ENCODE assay signal across 1 mouse cellular context in the genomic region with DNA sequence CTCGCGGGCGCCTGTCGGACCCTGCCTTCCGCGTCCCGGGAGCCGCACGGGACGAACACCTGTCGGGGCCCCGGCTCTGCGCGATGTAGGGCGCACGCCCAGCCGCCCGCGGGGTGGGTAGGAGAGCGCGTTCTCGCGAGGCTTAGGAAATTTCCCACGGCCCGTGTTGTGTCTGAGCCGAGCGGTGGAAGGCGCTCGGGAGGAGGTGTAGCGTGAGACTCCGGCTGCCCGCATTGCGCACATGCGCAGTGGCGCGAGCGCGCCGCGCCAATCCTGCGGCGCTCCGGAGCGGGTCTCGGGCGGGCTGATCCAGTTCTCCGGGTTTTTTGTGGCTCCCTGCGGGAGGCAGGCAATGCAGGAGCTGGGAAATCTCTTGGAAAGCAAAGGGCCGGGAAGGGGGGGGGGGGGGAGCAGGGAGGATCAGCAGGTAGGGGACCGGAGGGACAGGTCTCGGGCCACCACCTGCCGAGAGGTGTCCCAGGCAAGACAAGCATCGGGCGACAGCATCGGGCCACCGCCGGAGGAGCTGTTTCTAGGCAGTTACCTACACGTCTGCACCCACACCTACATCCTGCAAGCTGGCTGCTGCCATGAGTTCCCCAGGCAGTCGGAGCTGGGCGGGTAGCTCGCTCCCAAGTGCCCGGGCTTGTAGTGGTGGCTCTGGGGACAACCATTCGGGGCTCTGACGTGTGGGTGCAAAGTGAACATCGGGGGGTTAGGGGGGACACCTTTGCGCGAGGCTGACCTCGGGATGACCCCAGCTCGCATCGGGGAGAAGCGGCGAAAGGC.
A peak's percentile ranks its signal among the peaks of the same experiment; 100 is the strongest.
TF ChIP-seq lines count a peak whose summit lies in the region.

No protein-coding gene starts in this region.

TF ChIP-seq in CH12.LX, 34 proteins besides CTCF, POLR2A, EP300 and RAD21 (continued from another document):
- TF ChIP-seq MYC (IDR thresholded peaks at IDR 0.05; ENCODE audit: low read depth, low read length) (peak; percentile 27; the same call in 1 of the 2 replicates), ELF1 (IDR thresholded peaks at IDR 0.05; ENCODE audit: low read depth, low read length) (peak; percentile 55; the same call in 1 of the 2 replicates), MAZ (IDR thresholded peaks at IDR 0.05; ENCODE audit: low read depth, low read length) (no peak; the same call in 1 of the 2 replicates), NRF1 (IDR thresholded peaks at IDR 0.05; ENCODE audit: low read depth, low read length) (peak; percentile 89), USF2 (conservative IDR thresholded peaks at IDR 0.05; ENCODE audit: low read depth, low read length) (no peak), RCOR1 (conservative IDR thresholded peaks at IDR 0.05; ENCODE audit: low read depth, low read length) (peak; percentile 64; the same call in 1 of the 2 replicates), SMC3 (IDR thresholded peaks at IDR 0.05; ENCODE audit: low read depth, low read length) (0 out of 2 replicates have a peak, but pooled peaks have one; percentile 9), JUN (IDR thresholded peaks at IDR 0.05; ENCODE audit: insufficient read depth, low read depth, low read length) (no peak), MXI1 (IDR thresholded peaks at IDR 0.05; ENCODE audit: low read depth, low read length) (peak; percentile 59), POLR2AphosphoS2 (IDR thresholded peaks at IDR 0.05; ENCODE audit: low read depth, low read length) (no peak; the same call in 1 of the 2 replicates), KAT2A (IDR thresholded peaks at IDR 0.05; ENCODE audit: insufficient replicate concordance, low read length) (no peak), ZMIZ1 (IDR thresholded peaks at IDR 0.05; ENCODE audit: low read depth, low read length) (peak; percentile 88), IRF4 (IDR thresholded peaks at IDR 0.05; ENCODE audit: low read depth, low read length) (peak; percentile 59; the same call in 1 of the 2 replicates), MAX (IDR thresholded peaks at IDR 0.05; ENCODE audit: low read length) (peak; percentile 61; the same call in 1 of the 2 replicates), ETS1 (conservative IDR thresholded peaks at IDR 0.05; ENCODE audit: low read depth, low read length) (0 out of 2 replicates have a peak, but pooled peaks have one; percentile 7), ZNF384 (IDR thresholded peaks at IDR 0.05; ENCODE audit: low read depth, low read length) (no peak)
TF ChIP-seq in CH12.LX: peak in this region for 19.
